Mouse (Mus musculus): ENCODE measurements at regions not wholly inside any gene's neighbourhood (a gene's known extent, or its start where the extent isn't known, plus 50 kb on each side); places are given as distances from the start of the nearest gene placed in this dataset.

DNA sequence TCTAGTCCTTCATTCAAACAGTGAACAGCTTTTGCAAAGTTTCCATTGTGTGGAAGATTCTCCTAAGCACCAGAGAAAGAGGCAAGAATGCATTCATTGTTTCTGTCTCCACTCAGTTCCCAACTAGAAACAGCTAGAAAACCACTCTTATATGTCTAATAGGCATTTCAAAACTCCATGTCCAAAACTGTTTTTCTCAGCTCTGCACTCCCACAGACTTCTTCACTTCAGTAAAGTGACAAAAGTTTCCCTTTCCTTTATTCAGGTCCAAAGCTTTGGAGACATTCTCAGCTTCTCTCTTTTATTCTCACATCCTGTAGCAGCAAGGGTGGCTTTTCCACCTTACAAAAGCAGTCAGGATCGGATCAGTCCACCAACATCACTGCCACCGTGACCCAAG is 166.0 kb downstream of the Mreg start:
- peak; percentile 93 for ATAC-seq (ENCODE audit: low TSS enrichment)

DNA sequence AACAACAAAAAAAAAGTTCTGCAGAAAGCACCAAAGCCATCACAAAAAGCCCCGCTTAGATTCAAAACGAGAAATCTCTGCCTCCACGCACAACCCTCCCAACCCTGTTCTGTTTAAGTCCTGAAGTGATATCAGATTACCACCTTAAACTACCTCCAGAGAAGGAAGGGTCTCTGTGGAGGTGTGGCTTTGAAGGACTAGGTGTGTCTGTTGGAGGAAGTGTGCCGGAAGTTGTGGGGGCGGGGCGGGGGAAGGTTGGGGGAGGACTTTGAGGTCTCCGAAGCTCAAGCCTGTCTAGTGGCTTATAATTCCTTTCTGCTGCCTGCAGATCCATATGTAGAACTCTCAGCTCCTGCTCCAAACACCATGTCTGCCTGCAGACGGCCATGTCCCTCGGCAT is 173.6 kb downstream of the Mreg start:
- no peak for ATAC-seq (ENCODE audit: low TSS enrichment)

DNA sequence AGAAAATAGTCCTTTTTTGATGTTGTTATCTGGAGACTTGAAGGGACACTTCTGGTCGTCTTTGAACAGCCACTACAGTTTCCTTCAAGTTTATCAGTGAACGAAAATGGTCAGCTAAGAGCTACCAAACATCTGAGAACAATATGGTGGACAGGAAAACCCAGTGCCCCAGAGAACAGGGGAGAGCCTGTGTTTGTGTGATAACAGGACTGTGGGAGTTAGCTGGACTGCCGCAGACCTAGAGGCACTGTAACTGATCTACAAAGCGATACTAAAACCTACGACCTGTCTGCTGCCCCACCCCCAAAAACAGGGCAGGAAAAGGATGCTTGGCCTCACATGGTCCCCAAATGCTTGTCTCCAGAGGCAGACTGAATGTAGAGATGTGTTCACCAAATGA is 175.5 kb downstream of the Mreg start:
- ATAC-seq (ENCODE audit: low TSS enrichment): no peak

- no peak for ATAC-seq (ENCODE audit: low TSS enrichment)
Observed at GRCm38 (mm10) chr1:72036141-72036540, 176.0 kb downstream of the Mreg start.

DNA sequence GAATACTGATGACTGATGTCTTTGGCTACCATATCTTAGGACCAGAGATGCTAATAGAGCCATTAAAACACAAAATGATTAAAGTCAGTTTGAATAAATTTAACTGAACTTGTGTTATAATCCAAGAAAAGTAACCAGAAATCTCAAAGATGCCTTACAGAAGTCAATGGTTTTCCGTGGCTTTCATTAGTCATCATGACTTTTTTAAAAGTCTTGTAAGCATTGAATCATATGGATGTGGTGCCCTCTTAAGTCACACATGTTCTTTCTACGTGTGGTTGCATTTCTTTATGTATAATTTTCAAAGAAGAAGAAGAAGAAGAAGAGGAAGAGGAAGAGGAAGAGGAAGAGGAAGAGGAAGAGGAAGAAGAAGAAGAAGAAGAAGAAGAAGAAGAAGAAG is 178.2 kb downstream of the Mreg start:
- no peak for ATAC-seq (ENCODE audit: low TSS enrichment)

DNA sequence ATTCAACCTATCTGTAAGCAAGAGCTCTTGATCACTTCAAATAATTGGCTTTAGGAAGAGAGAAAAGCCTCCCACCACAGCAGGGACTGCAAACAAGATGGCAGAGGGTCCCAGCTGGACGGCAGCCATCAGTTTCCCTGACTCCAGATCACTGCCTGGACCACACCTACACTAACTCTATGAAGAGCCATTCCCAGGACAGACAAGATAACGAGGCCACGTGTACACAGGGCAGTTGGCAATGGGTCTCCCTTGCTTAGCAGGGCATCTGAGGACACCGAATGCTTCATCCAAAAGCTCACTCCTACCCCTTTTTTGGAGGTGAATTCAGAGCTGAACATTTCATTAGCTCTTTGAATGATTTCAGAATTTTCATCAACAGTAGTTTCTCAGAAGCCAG is 179.9 kb downstream of the Mreg start:
- ATAC-seq (ENCODE audit: low TSS enrichment): no peak

GRCm38 (mm10) chr1:72030763-72031405 is 181.2 kb downstream of the Mreg start:
- no peak for ATAC-seq (ENCODE audit: low TSS enrichment)

GRCm38 (mm10) chr1:72029625-72030024 is 182.5 kb downstream of the Mreg start:
- ATAC-seq (ENCODE audit: low TSS enrichment): no peak

DNA sequence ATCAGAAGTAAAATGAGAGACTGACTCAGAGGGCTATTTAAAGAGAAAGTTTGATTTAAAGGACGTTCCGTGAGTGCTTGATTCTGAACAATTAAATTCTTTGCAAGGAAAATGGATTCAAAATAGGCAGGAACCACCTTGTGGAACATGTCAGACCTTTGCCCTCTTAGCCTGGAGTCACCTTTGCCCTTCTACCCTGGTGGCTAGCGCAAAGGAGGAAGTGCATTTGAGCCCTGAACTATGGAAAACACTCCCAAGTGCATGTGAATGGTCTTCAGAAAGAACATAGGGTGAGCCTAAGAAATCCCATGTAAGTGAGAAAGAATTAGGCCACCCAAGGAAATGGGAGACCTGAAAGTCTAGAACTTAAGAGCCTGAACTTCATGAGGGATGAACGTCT is 185.2 kb downstream of the Mreg start:
- ATAC-seq (ENCODE audit: low TSS enrichment): no peak

DNA sequence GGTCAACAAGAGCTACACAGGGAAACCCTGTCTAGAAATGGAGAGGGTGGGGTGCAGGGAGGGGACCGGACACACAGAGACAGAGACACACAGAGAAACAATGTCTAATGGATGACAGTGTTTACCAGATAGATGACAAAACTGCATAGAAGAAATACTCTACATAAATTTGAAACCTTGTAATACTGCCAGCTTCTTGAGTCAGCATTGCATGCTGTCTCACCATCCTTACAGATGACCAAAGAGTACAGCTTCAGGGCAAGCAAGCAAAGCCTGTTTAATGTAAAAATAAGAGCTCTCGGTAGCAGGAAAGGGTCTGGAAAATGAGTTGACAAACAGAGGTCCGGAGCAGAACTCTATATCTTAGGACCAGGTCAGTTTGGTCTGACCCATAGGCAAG is 189.5 kb downstream of the Mreg start:
- ATAC-seq (ENCODE audit: low TSS enrichment): no peak

DNA sequence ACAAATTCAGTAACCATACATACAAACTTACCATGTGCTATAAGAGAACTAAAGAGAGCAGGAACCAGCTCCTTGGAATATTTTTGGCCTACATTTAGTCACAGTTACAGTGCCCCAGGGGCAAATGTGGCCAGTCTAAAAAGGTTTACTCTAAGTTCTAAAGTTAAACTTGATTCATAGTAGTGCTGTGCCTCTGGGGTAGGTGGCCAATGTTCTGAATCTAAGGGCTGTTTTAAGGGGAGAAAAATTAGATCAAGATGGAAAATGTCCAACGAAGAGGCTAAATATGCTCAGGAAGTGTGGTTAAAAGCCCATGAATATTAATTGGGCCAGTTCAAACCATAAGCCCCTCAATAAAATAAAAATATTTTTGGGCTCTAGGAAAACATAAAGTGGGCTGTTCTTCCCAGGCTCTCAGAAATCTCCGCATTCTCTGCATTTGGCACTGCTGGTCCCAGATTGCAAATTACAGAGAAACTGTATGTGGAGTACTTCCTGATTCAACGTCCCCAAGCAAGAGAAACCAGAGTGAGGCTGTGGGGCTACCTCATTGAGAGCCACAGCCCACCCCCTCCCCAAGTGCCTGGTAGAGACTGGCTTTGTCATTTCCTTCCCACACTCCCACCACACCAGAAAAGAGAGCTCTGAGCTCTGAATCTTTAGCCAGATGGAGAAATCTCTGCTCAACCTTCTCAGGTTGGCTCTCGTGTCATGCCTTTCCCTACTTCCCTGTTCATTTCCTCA is 193.5 kb downstream of the Mreg start:
- ATAC-seq (ENCODE audit: low TSS enrichment): no peak

DNA sequence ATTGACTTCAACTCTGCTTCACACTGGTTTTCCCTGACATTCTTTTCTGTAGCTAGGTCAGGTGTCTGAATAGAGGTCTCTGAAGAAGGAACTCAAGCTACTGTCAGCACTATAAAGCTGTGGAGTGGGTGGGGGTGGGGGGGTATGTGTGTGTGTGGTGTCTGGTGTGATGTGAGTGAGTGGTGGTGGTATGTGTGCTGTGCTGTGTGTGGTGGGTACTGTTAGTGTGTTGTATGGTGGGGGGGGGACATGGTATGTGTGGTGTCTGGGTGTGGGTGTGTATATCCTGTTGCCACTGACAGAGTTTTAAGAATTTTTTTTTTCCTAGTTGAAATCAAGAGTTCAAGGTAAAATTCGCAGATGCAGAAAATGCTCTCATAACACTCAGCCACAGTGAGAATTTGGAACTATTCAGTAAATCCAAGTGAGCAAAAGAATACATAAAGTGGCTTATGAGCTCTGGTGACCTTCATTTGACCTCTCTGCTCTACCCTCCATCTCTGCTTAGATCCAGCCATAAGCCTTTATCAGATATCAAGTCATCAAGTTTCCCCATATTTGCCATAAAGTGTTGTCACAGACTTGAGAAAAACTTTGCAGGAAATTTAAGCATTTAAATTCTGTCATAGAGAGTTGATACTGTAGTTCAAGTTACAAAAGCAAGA is 194.2 kb downstream of the Mreg start:
- no peak for ATAC-seq (ENCODE audit: low TSS enrichment)

DNA sequence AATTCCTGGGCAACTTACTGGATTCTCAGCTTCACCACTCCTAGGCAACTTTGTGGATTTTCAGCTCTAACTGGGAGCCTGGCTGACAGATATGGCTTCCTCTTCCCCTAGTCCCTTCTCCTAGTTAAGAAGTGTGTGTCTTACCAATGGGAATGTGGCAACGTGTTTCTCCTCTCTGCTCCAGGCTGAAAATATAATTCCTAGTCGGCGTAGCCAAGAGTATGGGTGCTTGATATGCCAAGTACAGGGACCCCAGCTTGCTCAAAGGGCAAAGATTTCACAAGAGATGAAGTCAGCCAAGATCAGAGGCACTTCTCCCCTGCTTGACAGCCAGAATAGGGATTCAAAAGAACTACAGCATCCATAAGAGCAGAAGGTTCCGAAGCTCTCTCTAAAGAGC is 196.6 kb downstream of the Mreg start:
- ATAC-seq (ENCODE audit: low TSS enrichment): no peak

DNA sequence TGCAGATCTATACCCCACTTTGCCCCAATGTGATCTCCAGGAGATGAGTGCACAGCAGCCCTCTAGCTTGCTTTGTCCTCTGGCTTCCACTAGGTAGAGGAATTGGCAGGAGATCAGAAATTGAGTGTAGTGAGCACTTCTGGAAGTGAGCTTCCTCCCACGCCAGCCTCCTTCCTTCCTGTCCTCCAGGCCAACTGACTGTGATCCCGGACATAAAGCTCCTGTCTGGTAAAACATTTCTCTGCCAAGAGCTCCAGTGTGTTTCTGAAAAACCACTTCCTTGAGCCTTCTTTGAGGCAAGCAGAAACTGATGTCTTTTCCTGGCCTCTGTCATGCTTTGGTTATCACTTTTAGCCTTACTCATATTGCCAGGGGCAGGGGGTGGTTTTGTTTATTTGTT is 197.5 kb downstream of the Mreg start:
- no peak for ATAC-seq (ENCODE audit: low TSS enrichment)

- peak; percentile 41; the same call in 1 of the 2 replicates for ATAC-seq (ENCODE audit: low TSS enrichment)
Observed at GRCm38 (mm10) chr1:72013863-72014262, 198.2 kb downstream of the Mreg start.

DNA sequence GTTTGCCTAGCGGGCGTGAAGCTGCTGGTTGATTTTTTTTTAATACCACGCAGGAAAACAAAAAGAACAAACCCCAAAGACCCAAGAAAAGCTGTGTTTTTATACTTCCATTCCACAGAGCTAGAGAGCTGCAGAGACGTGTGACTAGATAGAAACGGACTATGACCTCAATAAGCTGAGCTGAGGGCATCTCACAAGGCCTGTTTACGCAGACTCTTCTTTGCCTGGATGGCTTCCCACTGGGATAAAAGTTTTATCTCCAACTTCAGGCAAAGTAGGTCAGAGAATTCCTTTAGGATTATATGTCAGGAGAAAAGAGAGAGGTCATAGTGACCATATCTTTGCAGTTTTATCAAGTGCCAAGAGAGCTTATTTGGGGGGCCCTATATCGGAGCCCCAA is 199.4 kb downstream of the Mreg start:
- ATAC-seq (ENCODE audit: low TSS enrichment): no peak

GRCm38 (mm10) chr1:72009270-72009928 is 202.7 kb downstream of the Mreg start:
- no peak for ATAC-seq (ENCODE audit: low TSS enrichment)

DNA sequence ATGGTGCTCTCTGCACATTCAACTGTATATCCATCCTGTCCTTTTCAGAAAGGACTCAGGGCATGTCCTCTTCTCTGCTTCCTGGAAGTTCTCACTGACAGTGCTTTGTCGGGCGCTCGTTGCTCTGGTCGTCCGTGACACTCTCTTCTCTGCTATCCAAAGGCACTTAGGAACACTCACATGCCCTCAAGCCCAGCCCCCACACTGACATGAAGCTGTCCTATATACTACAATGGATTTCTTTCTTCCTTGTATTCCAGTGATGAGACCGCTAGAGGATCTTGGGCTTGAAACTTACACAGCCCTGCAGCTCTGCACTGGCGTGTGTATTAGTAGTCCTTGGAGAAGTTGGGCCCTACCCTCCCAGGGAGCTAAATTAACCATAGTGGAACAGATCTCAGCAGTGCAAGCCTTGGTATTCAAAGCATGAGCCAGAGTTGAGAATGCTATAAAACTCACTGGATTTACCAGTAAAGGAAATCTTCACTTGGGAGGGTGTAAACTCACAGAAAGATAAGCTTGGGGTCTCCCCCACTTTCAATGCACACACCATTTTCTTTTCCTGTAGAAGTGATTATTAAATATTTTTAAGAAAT is 205.3 kb downstream of the Mreg start:
- ATAC-seq (ENCODE audit: low TSS enrichment): no peak

GRCm38 (mm10) chr1:72005956-72006355 is 206.2 kb downstream of the Mreg start:
- no peak for ATAC-seq (ENCODE audit: low TSS enrichment)

- no peak for ATAC-seq (ENCODE audit: low TSS enrichment)
Observed at GRCm38 (mm10) chr1:72005550-72005949, 206.6 kb downstream of the Mreg start.

DNA sequence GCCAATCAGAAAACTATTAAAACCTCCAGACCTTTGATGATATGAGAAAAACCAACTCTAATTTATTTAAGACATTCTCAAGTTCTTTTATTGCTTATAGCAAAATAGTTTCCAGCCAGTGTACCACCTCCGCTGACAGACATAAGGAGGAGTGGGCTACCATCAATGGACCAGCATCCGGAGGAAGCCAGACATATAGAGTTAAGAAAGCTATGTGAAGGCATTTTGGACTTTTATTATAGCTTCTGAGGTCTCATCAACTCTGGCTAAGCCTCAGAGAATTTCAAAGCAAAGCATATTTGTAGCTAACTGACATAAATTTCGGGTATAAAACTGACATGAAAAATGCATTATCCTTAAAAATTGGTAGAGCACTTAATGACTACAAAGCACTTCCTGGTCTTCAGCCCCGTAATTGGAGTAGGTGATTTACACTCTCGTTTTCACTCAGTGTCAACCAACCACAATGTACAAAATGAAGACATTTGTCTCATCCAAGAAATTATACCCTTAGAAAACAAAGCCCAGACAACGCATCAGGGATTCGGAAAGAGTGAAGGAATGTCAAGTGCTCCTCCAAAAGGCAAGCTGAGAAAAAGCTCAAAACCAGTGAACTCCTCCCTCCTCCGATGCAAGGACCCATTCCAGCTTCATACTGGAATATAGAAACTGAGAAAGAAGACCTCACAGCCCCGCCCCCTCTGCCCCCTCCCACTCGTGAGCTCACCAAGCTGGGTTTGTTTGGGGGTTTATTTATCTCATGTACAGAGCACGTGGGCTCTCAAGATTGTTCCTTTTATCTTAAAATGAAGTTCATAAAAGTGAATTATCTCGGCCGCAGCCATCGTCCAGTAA is 208.5 kb downstream of the Mreg start:
- no peak for ATAC-seq (ENCODE audit: low TSS enrichment)
